Mouse (Mus musculus) forebrain, embryonic 16.5 days (tissue): ENCODE data around the gene Prkag3. TPM values are rescaled to one million over a fixed set of nuclear protein-coding genes. Genes with fewer than 3 reads are reported as not detected.

ENCODE experiments used
- ATAC-seq: fragments of 200-750 bp; cut with Nextera tagmentation; 2 replicates; pipeline ENCODE4 v1.8.0; 2017; ENCODE audit warnings: mild to moderate bottlenecking, moderate library complexity
- H3K27ac ChIP-seq: fragments of 300-500 bp; sonication (generic); 2 replicates; pipeline ENCODE4 v1.5.1; 2014; ENCODE audit warnings: low read length, control low read depth
- H3K27me3 ChIP-seq: fragments of 300-500 bp; sonication (generic); replicated peaks from 2 replicates; pipeline ENCODE4 v1.6.1; 2014; ENCODE audit warnings: low read length; ENCODE audit not compliant: control insufficient read depth, insufficient read depth
- H3K36me3 ChIP-seq: fragments of 300-500 bp; sonication (generic); 2 replicates; pipeline ENCODE4 v1.6.1; 2014; ENCODE audit not compliant: control insufficient read depth, insufficient read depth
- H3K4me1 ChIP-seq: fragments of 300-500 bp; sonication (generic); replicated peaks from 2 replicates; pipeline ENCODE4 v1.6.1; 2014; ENCODE audit warnings: low read length; ENCODE audit not compliant: control insufficient read depth, insufficient read depth
- H3K4me2 ChIP-seq: fragments of 300-500 bp; sonication (generic); 2 replicates; pipeline ENCODE4 v1.6.1; 2014; ENCODE audit warnings: mild to moderate bottlenecking, low read length, control low read depth
- H3K4me3 ChIP-seq: fragments of 300-500 bp; sonication (generic); replicated peaks from 2 replicates; pipeline ENCODE4 v1.5.1; 2014; ENCODE audit warnings: mild to moderate bottlenecking, low read length, control low read depth
- H3K9ac ChIP-seq: fragments of 300-500 bp; sonication (generic); replicated peaks from 2 replicates; pipeline ENCODE4 v1.6.1; 2014; ENCODE audit warnings: low read depth, low read length, control low read depth
- H3K9me3 ChIP-seq: fragments of 300-500 bp; sonication (generic); 2 replicates; pipeline ENCODE4 v1.6.1; 2016; ENCODE audit warnings: low read length; ENCODE audit not compliant: control insufficient read depth
- WGBS: fragments of 180-500 bp; shearing (Covaris S2); extraction: QIAGEN DNeasy Blood & Tissue Kit; methylation state at CpG from one replicate; pipeline ENCODE4 v1.1.7; 2014; 5-methylcytosine and 5-hydroxymethylcytosine counted together
- polyA plus RNA-seq: library from polyadenylated mRNA; unstranded; fragments of >200 nt; fragmentation: Nextera tagmentation; extraction: Ambion mirVana; gene quantifications from 2 replicates; pipeline ENCODE4 v1.2.1, GENCODE M21; 2015

Gene Prkag3
- not detected in 2 replicates for polyA plus RNA-seq

- Histone ChIP-seq H3K4me2 (peak within 1 kb of the TSS; percentile 41), H3K4me1 (0 out of 2 replicates have a peak, but pooled peaks cover 3% of the 10 kb centered on the region), H3K27me3 (no peaks in the 10 kb centered on the region), H3K9me3 (no peaks in the 10 kb centered on the region), H3K9ac (no peak within 1 kb of the TSS; the same call in 1 of the 2 replicates), H3K27ac (no peak within 1 kb of the TSS), H3K4me3 (no peak within 1 kb of the TSS), H3K36me3 (no peaks in the 10 kb centered on the region)
- ATAC-seq: no peak
- WGBS: 9% methylated on average over 30 of the region's 30 CpGs
Measured at GRCm38 (mm10) chr1:74748643-74749271, at the start of gene Prkag3. Gene Prkag3 (minus strand): TSS chr1:74749221.

GRCm38 (mm10) chr1:74797459-74797858 lies 48.4 kb upstream of the Prkag3 start:
- WGBS: 3% methylated on average over 5 of the region's 5 CpGs
- Histone ChIP-seq H3K27me3 (peaks cover 71% of the 10 kb centered on the region), H3K4me2 (no peak overlapping the region), H3K4me1 (peaks cover 33% of the 10 kb centered on the region), H3K36me3 (no peaks in the 10 kb centered on the region), H3K27ac (no peak overlapping the region), H3K9me3 (no peaks in the 10 kb centered on the region), H3K4me3 (no peak overlapping the region), H3K9ac (no peak overlapping the region)
- ATAC-seq: peak; percentile 79

- Histone ChIP-seq H3K9ac (no peak overlapping the region), H3K4me2 (no peak overlapping the region), H3K9me3 (no peaks in the 10 kb centered on the region), H3K4me1 (peaks cover 35% of the 10 kb centered on the region), H3K27ac (no peak overlapping the region), H3K27me3 (peaks cover 74% of the 10 kb centered on the region), H3K4me3 (no peak overlapping the region; the same call in 1 of the 2 replicates), H3K36me3 (no peaks in the 10 kb centered on the region)
- 0% methylated on average over 8 of the region's 11 CpGs for WGBS
- ATAC-seq: no peak
Measured at GRCm38 (mm10) chr1:74795145-74795529, 46.1 kb upstream of the Prkag3 start.

- no peaks in the 10 kb centered on the region for H3K36me3 ChIP-seq
- peaks cover 34% of the 10 kb centered on the region for H3K4me1 ChIP-seq
- H3K4me3 ChIP-seq: peak overlapping the region; percentile 28
- H3K9ac ChIP-seq: no peak overlapping the region
- H3K27ac ChIP-seq: no peak overlapping the region
- H3K9me3 ChIP-seq: no peaks in the 10 kb centered on the region
- no peak for ATAC-seq
- under 1% methylated on average over 33 of the region's 38 CpGs for WGBS
- peaks cover 74% of the 10 kb centered on the region for H3K27me3 ChIP-seq
- H3K4me2 ChIP-seq: peak overlapping the region; percentile 45
Measured at GRCm38 (mm10) chr1:74794487-74795144, 45.6 kb upstream of the Prkag3 start.

GRCm38 (mm10) chr1:74792831-74793660 lies 44.0 kb upstream of the Prkag3 start:
- Histone ChIP-seq H3K9ac (no peak overlapping the region), H3K4me3 (no peak overlapping the region), H3K27me3 (peaks cover 75% of the 10 kb centered on the region), H3K27ac (no peak overlapping the region), H3K4me1 (peaks cover 30% of the 10 kb centered on the region), H3K4me2 (no peak overlapping the region), H3K9me3 (no peaks in the 10 kb centered on the region), H3K36me3 (no peaks in the 10 kb centered on the region)
- ATAC-seq: no peak
- WGBS: 8% methylated on average over 19 of the region's 19 CpGs

- peak within 1 kb of the TSS; percentile 31 for H3K4me3 ChIP-seq
- 0 out of 2 replicates have a peak within 1 kb of the TSS, but pooled peaks have one; percentile 0 for H3K9ac ChIP-seq
- H3K36me3 ChIP-seq: no peaks in the 10 kb centered on the region
- under 1% methylated on average over 11 of the region's 11 CpGs for WGBS
- H3K4me1 ChIP-seq: peaks cover 21% of the 10 kb centered on the region
- no peak within 1 kb of the TSS for H3K27ac ChIP-seq
- H3K4me2 ChIP-seq: peak within 1 kb of the TSS; percentile 39
- no peaks in the 10 kb centered on the region for H3K9me3 ChIP-seq
- peaks cover 81% of the 10 kb centered on the region for H3K27me3 ChIP-seq
- ATAC-seq: no peak
Measured at GRCm38 (mm10) chr1:74791249-74791648, 42.2 kb upstream of the Prkag3 start, which contains the start of gene Wnt10a. Gene Wnt10a (plus strand): TSS chr1:74791516.

- peaks cover 81% of the 10 kb centered on the region for H3K27me3 ChIP-seq
- ATAC-seq: no peak
Measured at GRCm38 (mm10) chr1:74790095-74790494, 41.1 kb upstream of the Prkag3 start.

GRCm38 (mm10) chr1:74788603-74789176 lies 39.7 kb upstream of the Prkag3 start:
- ATAC-seq: no peak
- H3K4me1 ChIP-seq: peaks cover 19% of the 10 kb centered on the region
- H3K4me2 ChIP-seq: no peak overlapping the region
- 18% methylated on average over 6 of the region's 6 CpGs for WGBS
- H3K9ac ChIP-seq: no peak overlapping the region
- H3K9me3 ChIP-seq: no peaks in the 10 kb centered on the region
- no peak overlapping the region for H3K4me3 ChIP-seq
- H3K36me3 ChIP-seq: no peaks in the 10 kb centered on the region
- no peak overlapping the region for H3K27ac ChIP-seq
- peaks cover 82% of the 10 kb centered on the region for H3K27me3 ChIP-seq

More at GRCm38 (mm10) chr1:74790095-74790494, 41.1 kb upstream of the Prkag3 start:
- Histone ChIP-seq H3K36me3 (no peaks in the 10 kb centered on the region), H3K27ac (no peak overlapping the region), H3K4me2 (no peak overlapping the region), H3K9me3 (no peaks in the 10 kb centered on the region), H3K4me1 (peaks cover 21% of the 10 kb centered on the region), H3K9ac (no peak overlapping the region), H3K4me3 (no peak overlapping the region)
- 0% methylated on average over 3 of the region's 3 CpGs for WGBS
